Mouse (Mus musculus): ENCODE data around the gene Prmt1.

The Prmt1 gene

DNA sequence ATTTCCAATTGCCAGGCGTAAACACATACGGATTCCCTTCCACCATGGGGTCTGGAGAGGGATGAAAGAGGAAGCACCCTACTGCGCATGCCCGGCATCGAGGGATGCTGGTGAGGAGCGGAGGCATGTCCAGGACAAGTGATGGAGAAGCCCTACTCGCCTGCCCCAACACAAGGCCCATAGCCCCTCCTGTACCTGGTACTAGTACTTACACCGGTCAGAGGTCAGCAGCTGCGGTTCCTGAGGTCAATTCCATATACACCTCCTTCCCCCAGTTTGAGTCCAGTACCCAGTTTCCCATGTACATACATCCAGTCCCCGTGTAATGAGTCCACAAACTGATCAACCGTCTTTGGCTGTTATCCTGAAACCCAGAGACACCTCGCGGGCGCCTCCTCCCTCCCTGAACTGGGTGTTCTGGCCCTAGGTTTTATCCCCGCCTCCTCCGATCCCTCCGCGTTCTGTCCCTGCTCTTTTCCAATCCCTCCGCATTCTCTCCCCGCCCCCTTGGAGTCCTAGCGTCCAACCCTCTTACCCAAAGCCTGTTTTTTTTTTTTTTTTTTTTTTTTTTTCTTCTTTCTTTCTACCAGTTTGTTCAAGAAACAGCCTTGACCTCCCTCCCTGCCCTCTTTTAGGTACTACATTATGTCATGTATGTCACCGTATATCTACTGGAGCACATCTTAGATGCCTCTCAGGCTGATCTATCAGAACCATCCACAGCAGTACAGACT is 11.8 kb downstream of the Prmt1 start, which contains the start of gene Cpt1c:
Gene Cpt1c, minus strand, starts transcription at position 469 of the 734 bp plus-strand sequence.
- DNase-seq: peak; percentile 92

DNA sequence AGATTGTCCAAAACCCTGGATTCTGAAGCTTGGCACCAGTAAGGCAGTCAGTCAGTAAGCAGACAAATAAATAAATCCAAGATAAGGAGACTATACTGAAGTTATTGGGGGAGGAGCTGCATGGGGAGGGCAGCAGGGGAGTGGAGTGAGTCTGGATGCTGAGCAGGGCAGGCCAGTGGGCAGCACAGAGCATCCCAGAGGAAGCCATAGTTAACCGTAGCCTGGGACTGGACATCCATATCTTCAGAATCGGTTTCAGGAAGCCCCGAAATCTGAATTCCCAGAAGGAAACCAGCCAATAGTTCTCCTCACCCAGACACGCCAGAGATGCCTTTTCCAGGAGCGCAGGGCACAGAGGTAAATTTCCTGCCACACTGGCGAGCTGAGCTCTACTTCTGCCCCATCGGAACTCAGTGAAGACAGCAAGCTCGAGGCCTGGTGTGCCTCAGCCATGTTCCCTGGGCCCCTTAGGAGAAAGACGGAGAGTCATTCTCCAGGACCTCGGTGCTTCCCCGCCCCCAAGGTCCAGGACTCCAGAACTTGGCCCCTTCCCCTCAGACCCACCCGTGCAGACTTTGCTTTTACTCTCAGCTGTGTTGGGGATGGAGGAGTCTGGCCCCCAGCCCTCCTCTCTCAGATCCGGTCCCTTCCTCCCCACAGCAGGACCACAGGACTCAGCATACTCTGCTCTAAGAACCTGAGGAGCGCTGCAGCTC is 12.8 kb downstream of the Prmt1 start:
- no peak for DNase-seq

DNA sequence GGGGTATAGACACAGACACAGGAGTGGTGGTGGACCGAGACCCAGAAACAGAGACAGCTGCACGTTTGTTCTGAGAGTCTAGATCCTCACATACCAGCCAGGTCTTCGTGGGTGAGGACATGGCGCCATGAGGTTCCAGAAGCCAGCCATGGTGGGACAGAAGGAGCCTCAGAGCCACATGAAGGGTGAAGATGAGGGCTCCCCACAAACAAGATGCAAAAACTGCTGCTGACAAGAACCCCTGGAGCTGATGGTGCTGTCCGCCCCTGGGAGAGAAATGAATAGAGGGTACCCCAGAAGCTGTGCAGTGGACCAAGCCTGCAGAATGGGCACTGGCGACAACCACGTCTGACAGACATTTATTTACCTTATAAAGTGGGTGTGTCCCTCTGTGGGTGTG is 15.2 kb downstream of the Prmt1 start:
- DNase-seq: no peak

DNA sequence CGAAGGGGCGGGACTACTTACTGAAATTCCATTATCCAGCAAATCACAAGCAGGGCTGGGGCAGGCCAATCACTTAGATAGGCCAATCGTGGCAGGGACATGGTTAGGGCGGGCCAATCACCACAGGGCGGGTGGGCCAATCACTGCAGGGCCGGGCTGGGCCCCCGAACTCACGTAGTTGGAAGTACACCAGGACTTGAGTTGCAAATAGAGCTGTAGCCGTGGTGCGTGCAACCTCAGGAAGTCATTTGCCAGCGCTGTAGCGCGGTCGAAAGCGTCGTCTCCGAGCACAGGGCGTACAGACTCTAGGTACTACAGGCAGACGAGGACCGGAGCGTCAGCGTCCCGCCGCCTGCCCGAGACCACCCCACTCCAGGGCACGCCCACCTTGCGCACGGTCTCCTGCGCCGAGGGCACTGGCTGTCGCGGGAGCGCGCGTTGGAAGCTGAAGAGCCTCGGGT is 16.1 kb downstream of the Prmt1 start:
- peak; percentile 78 for DNase-seq

DNA sequence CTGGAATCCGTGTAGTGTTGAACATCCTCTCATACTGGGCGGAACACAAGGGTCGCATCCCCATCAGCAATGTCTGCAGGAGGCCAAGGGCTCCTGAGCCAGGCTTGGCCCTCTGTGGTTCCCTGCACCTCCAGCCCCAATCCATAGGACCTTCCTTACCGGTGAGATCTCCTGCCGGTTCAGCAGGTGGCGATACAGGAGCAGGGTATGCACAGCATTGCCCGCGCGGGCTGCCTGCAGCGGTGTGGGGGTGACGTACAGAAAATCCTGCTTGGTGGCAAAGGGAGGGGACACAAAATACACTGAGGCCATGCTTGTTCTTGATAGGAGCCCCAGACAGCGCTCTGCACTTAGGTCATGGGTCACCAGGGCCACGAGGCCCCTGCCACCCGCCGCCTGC is 19.7 kb downstream of the Prmt1 start:
- DNase-seq: no peak

DNA sequence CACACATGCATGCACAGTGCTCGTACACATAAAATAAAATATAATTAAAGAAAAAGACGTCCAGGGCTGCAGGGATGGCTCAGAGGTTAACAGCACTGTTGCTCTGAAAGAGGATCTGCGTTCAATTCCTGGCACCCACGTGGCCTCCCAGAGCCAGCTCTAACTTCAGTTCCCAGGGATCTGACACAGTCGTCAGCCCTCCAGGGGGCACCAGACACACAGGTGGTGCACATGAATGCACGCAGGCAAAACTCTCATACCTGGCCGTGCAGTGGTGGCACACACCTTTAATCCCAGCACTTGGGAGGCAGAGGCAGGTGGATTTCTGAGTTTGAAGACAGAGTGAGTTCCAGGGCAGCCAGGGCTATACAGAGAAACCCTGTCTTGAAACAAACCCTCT is 20.4 kb downstream of the Prmt1 start:
- no peak for DNase-seq

DNA sequence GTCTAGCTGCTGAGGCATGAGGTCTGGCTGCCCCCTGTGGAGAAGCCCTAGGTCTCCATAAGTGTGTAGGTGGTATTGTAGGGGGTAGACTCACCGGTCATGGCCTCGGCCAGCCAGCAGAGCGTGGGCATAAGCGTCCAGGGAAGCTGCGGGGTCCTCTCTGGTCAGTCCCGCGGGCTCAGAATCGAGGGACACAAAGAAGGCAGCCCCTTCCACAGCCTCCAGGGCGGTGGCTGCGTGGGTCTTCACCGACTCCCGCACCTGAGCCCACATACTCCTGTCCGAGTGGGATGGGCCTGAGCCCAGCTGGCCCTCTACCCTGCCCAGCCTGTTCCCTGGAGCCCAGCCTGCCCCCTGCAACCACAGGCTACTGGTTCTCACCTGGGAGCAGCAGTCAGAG is 21.4 kb downstream of the Prmt1 start:
- peak; percentile 3 for DNase-seq

DNA sequence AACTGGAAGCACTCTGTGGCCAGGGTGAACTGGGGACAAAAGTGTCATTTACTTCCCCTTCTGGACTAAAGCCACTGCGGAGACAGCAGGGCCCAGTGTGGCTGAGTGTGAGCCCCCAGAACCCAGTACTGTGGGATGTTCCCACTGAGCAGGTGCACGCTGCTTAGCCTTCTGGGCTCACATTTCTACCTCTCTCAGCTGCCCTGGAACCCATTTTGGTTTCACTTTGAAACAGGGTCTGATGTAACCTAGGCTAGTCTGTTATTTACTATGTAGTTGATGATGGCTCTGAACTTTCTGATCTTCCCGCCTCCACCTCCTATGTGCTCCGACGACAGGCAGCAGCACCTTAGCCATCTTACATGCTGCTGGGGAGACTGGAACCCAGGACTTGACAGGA is 23.5 kb downstream of the Prmt1 start:
- no peak for DNase-seq

DNA sequence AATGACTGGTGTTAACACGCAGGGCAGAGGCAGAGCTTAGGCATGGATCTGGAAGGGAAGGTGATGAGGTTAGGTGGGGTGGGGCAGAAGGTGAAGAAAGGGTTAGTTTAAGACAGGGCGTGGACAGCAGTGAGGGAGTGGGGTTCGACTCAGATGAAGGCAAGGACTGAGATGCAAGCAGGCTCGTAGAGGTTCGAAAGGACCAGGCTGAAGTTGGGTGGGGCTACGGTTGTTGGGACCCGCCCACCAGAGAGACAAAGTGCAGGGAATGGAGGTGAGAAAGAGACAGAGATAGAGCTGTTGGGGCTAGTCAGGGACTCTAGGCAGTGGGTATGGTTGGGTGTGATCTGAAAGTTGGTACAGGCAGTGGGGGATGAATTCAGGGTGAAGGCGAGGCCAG is 24.0 kb downstream of the Prmt1 start:
- DNase-seq: no peak

DNA sequence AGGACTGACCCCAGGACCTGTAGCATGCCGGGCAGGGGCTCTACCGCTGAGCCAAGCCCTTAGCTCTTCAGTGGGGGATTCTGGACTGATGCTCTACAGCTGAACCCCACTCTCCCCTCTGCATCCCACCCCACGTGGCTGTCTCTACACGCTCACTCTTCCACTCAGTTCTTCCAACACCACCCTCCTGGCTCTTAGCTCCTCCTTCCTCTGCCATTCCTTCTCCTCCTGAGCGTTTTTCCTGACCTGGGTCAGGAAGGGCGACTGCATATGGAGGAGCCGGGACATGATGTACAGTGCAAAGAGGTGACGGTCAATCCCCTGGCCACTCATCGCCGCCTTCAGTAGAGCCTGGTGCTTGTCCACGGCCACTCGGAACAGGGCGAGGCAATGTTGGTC is 25.9 kb downstream of the Prmt1 start:
- no peak for DNase-seq

DNA sequence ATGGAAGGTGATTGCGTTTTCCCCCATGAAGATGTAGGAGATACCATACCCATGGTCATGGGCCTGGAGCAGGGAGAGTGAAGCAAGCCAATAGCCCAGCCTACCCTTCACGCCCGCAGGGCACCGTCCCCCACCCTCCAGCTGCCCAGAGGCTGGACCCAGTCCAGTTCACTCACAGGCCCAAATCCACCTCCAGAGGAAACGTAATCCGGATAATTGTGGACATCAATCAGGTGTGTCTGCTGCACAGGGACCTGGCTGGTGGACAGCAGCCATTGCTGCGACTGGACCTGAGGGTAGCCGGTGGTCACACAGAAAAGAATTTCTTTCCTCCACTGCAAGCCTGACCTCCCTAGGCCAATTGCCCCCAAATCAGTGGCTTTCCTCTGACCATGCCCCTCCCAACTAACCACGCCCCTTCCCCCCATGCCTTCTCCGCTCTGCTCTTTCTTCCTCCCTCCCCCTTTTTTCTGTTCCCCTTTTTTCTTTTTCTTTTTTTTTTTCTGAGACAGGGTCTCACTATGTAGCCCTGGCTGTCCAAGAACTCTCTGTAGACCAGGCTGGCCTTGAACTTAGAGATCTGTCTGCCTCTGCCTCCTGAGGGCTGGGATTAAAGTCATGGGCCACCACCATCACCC is 26.4 kb downstream of the Prmt1 start:
- no peak for DNase-seq

DNA sequence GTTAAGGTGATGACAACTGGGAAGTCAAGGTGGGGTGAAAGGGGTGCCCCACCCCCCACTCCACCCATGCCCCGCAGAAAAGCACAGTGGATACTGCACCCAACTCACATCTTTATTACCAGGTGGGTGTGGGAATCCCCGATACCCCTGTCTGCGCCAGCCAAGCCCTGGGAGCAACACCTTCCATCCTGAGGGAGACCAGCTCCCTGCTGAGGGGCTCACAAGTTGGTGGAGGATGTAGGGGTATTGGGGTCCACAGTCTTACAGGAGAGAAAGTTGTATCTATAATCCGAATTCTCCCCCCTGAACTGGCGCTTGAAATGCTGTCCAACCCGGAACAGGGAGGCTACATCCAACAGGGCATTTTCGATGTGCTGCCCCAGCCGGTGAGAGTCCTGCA is 27.1 kb downstream of the Prmt1 start:
- no peak for DNase-seq

DNA sequence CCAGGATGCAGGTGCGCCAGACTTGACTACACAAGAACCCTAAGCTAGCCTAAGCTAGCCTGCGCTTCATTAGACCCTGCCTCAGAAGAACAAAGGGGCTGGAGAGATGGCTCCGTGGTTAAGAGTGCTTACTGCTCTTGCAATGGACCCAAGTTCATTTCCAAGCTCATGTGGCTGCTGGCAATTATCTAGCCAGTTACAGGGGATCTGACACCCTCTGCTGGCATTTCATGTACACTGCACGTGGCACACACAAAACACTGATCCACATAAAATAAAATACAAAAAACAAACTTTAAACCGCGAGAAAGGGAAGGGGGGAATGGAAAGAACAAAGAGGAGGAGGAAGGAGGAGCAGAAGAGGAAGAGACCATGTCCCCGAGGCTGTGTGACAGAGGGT is 28.2 kb downstream of the Prmt1 start:
- DNase-seq: no peak

DNA sequence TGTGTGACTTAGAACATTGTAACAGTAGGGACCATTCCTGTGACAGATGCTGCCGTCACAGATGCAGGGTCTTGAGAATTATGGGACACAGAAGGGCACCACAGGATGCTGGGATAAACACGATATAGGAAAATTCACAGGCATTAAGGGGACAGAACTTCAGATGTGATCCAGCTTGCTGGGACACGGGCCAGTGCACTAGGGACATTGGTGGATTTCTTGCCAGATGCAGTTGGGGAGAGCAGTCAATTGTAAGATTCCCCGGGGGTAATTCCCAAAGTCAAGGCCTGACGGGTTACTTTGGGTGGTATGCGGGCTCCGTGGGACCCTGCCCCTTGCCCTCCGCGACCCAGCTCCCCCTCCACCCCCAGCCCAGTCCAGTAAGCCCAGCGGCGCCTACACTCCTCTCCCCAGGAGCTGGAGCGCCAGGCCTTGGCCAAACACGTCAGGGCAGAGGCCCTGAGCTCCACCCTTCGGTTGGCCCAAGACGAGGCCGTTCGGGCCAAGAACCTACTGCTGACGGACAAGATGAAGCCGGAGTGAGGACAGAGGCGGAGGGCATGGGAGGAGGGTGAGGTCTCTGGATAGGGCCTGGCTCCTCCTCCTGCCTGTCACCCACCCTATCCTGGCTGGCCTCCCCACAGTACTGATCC is 29.1 kb downstream of the Prmt1 start:
- DNase-seq: no peak

DNA sequence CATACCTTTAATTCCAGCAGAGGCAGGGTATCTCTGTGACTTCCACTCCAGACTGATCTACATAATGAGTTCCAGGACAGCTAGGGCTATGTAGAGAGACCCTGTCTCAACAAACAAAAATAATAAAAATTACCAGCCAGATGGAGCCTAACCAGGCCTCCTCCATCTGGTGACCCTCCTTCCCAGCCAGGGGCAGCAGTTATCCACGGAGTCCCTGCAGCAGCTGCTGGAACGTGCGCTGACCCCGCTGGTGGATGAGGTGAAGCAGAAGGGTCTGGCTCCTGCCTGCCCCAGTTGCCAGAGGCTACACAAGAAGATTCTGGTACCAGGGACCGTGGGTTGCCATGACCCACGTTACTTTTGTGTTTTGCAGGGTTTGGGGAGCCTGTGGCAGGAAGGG is 30.1 kb downstream of the Prmt1 start:
- DNase-seq: no peak

DNA sequence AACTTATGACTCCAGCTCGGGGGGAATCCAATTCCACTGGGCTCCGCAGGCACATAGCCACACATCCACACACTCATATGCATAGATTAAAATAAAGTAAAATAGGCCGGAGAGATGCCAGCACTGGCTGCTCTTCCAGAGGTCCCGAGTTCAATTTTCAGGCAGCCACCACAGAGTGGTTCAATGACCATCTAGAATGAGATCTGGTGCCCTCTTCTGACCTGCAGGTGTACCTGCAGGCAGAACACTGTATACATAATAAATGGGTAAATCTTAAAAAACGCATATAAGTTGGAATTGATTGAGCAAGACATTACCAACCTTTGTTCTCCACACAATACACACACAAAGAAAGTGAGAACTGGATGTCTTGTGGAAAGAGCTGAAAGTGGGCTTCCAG is 30.7 kb downstream of the Prmt1 start:
- no peak for DNase-seq

DNA sequence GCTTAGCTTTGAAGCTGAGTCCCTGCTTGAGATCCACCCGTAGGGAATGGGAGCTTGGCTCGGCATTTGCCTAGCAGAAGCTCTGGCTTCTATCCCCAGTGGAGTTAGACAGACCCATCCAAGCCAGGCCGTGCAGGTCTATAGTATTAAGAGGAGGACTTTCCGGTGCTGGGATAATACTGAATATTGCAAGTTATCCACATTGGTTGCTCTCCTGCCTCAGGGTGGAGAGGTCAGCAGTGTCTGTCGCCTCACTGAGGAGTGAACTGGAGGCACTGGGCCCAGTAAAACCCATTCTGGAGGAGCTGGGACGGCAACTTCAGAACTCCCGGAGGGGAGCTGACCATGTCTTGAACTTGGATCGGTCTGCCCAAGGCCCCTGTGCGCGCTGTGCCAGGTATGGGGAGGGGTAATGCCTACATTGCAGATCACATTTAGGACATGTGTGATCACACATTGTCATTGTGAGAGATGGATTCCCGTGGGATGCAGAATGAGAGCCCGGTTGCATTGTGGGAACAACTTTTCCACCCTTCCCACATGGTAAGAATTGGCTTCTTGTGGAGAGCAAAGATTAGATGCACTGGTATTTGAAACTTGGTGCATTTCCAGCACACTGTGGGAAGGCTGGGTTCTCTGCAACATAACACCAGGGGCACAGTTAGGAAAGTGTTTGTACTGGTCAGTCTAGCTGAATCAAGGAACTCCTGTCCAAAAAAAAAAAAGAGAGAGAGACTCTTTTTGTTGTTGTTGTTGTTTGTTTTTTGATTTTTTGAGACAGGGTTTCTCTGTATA is 32.1 kb downstream of the Prmt1 start:
- DNase-seq: no peak

DNA sequence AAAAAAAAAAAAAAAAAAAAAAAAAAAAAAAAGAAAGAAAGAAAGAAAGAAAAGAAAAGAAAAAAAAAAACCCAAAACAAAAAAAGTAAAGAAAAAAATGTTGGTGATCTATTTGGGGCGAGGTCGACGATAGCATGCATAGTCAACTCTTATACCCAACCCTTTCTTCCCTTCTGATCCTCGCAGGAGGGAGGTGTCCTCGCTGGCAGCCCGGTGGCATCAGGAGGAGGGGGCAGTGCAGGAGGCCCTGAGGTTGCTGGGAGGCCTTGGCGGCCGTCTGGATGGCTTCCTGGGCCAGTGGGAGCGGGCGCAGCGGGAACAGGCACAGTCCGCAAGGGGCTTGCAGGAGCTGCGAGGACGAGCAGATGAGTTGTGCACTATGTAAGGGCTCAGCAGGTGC is 32.8 kb downstream of the Prmt1 start:
- no peak for DNase-seq

DNA sequence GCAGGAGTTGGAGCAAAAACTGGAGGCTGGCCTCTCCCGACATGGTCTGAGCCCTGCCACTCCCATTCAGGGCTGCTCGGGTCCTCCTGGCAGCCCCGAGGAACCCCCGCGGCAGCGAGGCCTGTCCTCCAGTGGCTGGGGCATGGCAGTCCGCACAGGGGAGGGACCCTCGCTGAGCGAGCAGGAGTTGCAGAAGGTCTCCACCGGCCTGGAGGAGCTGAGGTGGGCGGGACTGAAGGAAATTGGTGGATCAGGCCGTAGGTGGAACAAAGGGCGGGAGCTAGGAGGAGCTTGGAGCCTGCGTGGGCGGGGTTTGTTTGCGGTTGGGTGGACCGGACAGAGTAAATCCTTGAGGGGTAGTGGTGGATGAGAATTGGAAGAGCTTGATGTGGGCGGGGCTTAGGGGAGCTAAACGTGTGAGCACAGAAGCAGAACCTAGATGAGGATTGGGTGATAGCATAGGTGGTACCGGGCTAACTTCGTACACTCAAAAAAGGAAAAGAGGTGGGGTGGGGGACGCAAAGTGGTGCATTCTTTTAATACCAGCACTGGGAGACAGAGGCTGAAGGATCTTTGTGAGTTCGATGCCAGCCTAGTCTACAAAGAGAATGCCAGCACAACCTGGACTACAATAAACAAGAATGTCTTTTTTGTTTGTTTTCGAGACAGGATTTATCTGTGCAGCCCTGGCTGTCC is 33.6 kb downstream of the Prmt1 start:
- DNase-seq: peak; percentile 84

DNA sequence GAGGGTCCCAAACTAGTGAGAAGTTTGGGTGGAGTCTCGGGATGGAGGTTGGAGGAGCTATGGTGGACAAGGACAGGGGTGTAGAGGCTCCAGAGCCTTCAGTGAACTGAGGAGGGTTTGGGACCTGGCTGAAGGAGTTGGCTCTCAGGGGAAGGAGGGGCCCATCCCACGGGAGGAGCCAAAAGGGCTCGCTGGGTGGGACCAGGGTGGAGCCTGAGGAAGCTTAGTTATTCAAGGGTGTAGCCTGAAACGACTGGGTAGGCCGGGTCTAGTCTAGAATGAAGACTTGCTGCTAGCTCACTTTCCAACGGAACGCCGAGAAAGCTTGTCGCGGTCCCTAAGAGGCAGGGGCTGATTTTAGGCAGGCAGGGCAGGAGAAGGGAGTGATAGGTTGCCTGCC is 34.4 kb downstream of the Prmt1 start:
- DNase-seq: no peak

DNA sequence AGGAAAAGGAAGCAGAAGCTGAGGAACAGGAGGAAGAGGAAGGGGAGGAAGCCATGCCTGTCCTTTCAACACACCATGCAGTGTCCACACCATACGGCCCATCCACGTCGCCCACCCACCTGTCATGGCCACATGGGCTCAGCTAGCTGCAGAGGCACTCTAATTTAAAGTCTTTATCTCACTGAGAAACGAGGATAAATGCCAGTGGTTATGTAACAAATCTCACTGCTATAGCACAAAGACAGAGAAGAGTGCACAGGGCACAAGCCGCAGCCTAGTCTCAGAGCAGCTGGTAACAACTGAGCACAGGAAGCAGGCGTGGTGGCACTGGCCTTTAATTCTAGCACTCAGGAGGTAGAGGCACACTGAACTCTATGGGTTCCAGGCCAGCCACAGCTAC is 36.4 kb downstream of the Prmt1 start:
- DNase-seq: no peak

DNA sequence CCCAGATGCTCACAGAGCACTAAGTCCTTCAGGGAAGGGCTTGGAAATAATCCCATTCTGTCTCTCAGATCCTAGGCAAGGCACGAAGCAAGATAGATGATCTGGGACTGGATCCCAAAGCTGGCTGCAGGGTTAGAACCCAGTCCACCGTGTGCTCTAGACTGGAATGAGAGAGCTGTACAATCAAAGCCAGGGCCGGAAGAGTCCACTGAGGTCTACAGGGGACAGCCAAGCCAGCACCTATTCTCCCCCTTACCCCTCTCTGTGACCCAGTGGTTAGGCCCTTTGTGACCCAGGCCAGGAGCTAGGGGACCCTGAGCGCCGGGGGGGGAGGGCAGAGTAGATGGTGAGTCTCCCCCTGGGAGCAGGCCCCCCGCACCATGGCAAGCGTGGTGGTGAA is 43.5 kb downstream of the Prmt1 start, which contains the start of gene Tsks:
Gene Tsks, plus strand, starts transcription at position 301 of the 400 bp plus-strand sequence.
- no peak for DNase-seq
